Mouse (Mus musculus) MEL (cell line): ENCODE results near the gene Tmem131. TPM values are rescaled to one million over a fixed set of nuclear protein-coding genes. Genes with fewer than 3 reads are reported as not detected.

Source experiments
- DNase-seq: peaks from one replicate; pipeline ENCODE4 v3.0.0; 2011; ENCODE audit warnings: low read depth, low spot score
- H3K27ac ChIP-seq: 2 replicates; pipeline ENCODE4 v1.5.1; 2012; ENCODE audit warnings: low read depth, mild to moderate bottlenecking, control low read depth, low read length, moderate library complexity; ENCODE audit not compliant: control insufficient read depth
- H3K27me3 ChIP-seq, 2 experiments: fragments of 150-350 bp in 1 of 2; sonication (generic) in 1 of 2; 2 replicates each; pipeline ENCODE4 v1.6.1; 2012; ENCODE audit warnings: low read length in 2 of 2, mild to moderate bottlenecking in 2 of 2, improper control_type of control experiment in 1 of 2, moderate library complexity in 1 of 2; ENCODE audit not compliant: insufficient read depth in 2 of 2, control insufficient read depth in 1 of 2
- H3K36me3 ChIP-seq, 2 experiments: 2 replicates each; pipeline ENCODE4 v1.6.1; 2012 to 2014; ENCODE audit warnings: low read length in 2 of 2, improper control_type of control experiment in 1 of 2, inconsistent platforms in 1 of 2, mild to moderate bottlenecking in 1 of 2; ENCODE audit not compliant: insufficient read depth in 2 of 2, control insufficient read depth in 1 of 2
- H3K4me1 ChIP-seq, 2 experiments: fragments of 150-350 bp in 1 of 2; sonication (generic) in 1 of 2; 2 replicates each; pipeline ENCODE4 v1.6.1; 2012; ENCODE audit warnings: low read length in 2 of 2, improper control_type of control experiment in 1 of 2, mild to moderate bottlenecking in 1 of 2; ENCODE audit not compliant: insufficient read depth in 2 of 2, control insufficient read depth in 1 of 2
- H3K4me3 ChIP-seq, 2 experiments: fragments of 150-350 bp in 1 of 2; sonication (generic) in 1 of 2; 2 replicates each; pipeline ENCODE4 v1.5.1; 2012; ENCODE audit warnings: low read depth in 2 of 2, low read length in 2 of 2, mild to moderate bottlenecking in 2 of 2, moderate library complexity in 2 of 2, control low read depth in 1 of 2, improper control_type of control experiment in 1 of 2; ENCODE audit not compliant: control insufficient read depth in 1 of 2, insufficient read depth in 1 of 2
- H3K79me2 ChIP-seq: 2 replicates; pipeline ENCODE4 v1.6.1; 2012; ENCODE audit warnings: mild to moderate bottlenecking, low read length, moderate library complexity; ENCODE audit not compliant: control insufficient read depth, poor library complexity, insufficient read depth
- H3K9ac ChIP-seq: 2 replicates; pipeline ENCODE4 v1.6.1; 2012; ENCODE audit warnings: low read depth, mild to moderate bottlenecking, control low read depth, low read length, moderate library complexity; ENCODE audit not compliant: control insufficient read depth, poor library complexity, severe bottlenecking
- H3K9me3 ChIP-seq: fragments of 150-350 bp; sonication (generic); replicated peaks from 2 replicates; pipeline ENCODE4 v1.6.1; 2012; ENCODE audit warnings: mild to moderate bottlenecking, low read length, improper control_type of control experiment, moderate library complexity; ENCODE audit not compliant: insufficient read depth
- BHLHE40 ChIP-seq: IDR thresholded peaks from 2 replicates; pipeline ENCODE4 v1.6.1; 2012; ENCODE audit warnings: low read depth, mild to moderate bottlenecking, inconsistent platforms, low read length, improper control_type of control experiment, borderline replicate concordance
- CHD1 ChIP-seq: IDR thresholded peaks from 2 replicates; pipeline ENCODE4 v1.6.1; 2012; ENCODE audit warnings: low read depth, mild to moderate bottlenecking, inconsistent platforms, low read length, improper control_type of control experiment
- CHD2 ChIP-seq: IDR thresholded peaks from 2 replicates; pipeline ENCODE4 v1.6.1; 2011; ENCODE audit warnings: low read length, improper control_type of control experiment
- CTCF ChIP-seq, 3 experiments: IDR thresholded peaks in 2 of 3; conservative IDR thresholded peaks in 1 of 3; 2 replicates each; pipeline ENCODE4 v1.5.1; 2011 to 2012; ENCODE audit warnings: low read length in 3 of 3, low read depth in 2 of 3, mild to moderate bottlenecking in 2 of 3, improper control_type of control experiment in 1 of 3, inconsistent platforms in 1 of 3, mixed read lengths in 1 of 3, moderate library complexity in 1 of 3; ENCODE audit not compliant: control insufficient read depth in 1 of 3, insufficient read depth in 1 of 3, poor library complexity in 1 of 3, severe bottlenecking in 1 of 3
- E2F4 ChIP-seq: IDR thresholded peaks from 2 replicates; pipeline ENCODE4 v1.6.1; 2011; ENCODE audit warnings: low read depth, low read length, improper control_type of control experiment, borderline replicate concordance
- ELF1 ChIP-seq: IDR thresholded peaks from 2 replicates; pipeline ENCODE4 v1.6.1; 2014; ENCODE audit warnings: low read depth, mild to moderate bottlenecking, inconsistent platforms, low read length, improper control_type of control experiment, moderate library complexity
- EP300 ChIP-seq, 2 experiments: IDR thresholded peaks; 2 replicates each; pipeline ENCODE4 v1.6.1; 2011; ENCODE audit warnings: improper control_type of control experiment in 2 of 2, low read length in 2 of 2, low read depth in 1 of 2, mild to moderate bottlenecking in 1 of 2
- ETS1 ChIP-seq: IDR thresholded peaks from 2 replicates; pipeline ENCODE4 v1.6.1; 2012; ENCODE audit warnings: low read depth, mild to moderate bottlenecking, inconsistent platforms, low read length, improper control_type of control experiment, moderate library complexity
- GABPA ChIP-seq: IDR thresholded peaks from 2 replicates; pipeline ENCODE4 v1.6.1; 2012; ENCODE audit warnings: low read depth, mild to moderate bottlenecking, inconsistent platforms, low read length, improper control_type of control experiment, moderate library complexity
- GATA1 ChIP-seq: IDR thresholded peaks from 2 replicates; pipeline ENCODE4 v1.6.1; 2011; ENCODE audit warnings: low read depth, low read length, improper control_type of control experiment
- HCFC1 ChIP-seq: IDR thresholded peaks from 2 replicates; pipeline ENCODE4 v1.6.1; 2012; ENCODE audit warnings: low read depth, mild to moderate bottlenecking, inconsistent platforms, low read length, improper control_type of control experiment, moderate library complexity
- JUND ChIP-seq: IDR thresholded peaks from 2 replicates; pipeline ENCODE4 v1.6.1; 2011; ENCODE audit warnings: low read depth, mild to moderate bottlenecking, improper control_type of control experiment, low read length
- MAFK ChIP-seq: IDR thresholded peaks from 2 replicates; pipeline ENCODE4 v1.6.1; 2011; ENCODE audit warnings: low read depth, mild to moderate bottlenecking, low read length, improper control_type of control experiment, borderline replicate concordance
- MAX ChIP-seq: IDR thresholded peaks from 2 replicates; pipeline ENCODE4 v1.6.1; 2011; ENCODE audit warnings: low read length, improper control_type of control experiment
- MAZ ChIP-seq: IDR thresholded peaks from 2 replicates; pipeline ENCODE4 v1.6.1; 2012; ENCODE audit warnings: low read depth, mild to moderate bottlenecking, inconsistent platforms, low read length, improper control_type of control experiment
- MEF2A ChIP-seq: IDR thresholded peaks from 2 replicates; pipeline ENCODE4 v1.6.1; 2014; ENCODE audit warnings: low read depth, mild to moderate bottlenecking, inconsistent platforms, low read length, improper control_type of control experiment; ENCODE audit not compliant: poor library complexity, insufficient replicate concordance, severe bottlenecking; ENCODE audit errors: extremely low read depth
- MXI1 ChIP-seq: IDR thresholded peaks from 2 replicates; pipeline ENCODE4 v1.6.1; 2011; ENCODE audit warnings: mild to moderate bottlenecking, low read depth, low read length, improper control_type of control experiment
- MYB ChIP-seq: IDR thresholded peaks from 2 replicates; pipeline ENCODE4 v1.6.1; 2011; ENCODE audit warnings: mild to moderate bottlenecking, low read depth, low read length, improper control_type of control experiment
- MYC ChIP-seq: IDR thresholded peaks from 2 replicates; pipeline ENCODE4 v1.6.1; 2011; ENCODE audit warnings: low read depth, mild to moderate bottlenecking, low read length, improper control_type of control experiment, moderate library complexity
- POLR2AphosphoS2 ChIP-seq: IDR thresholded peaks from 2 replicates; pipeline ENCODE4 v1.6.1; 2011; ENCODE audit warnings: low read length, improper control_type of control experiment
- POLR2AphosphoS5 ChIP-seq: IDR thresholded peaks from 2 replicates; pipeline ENCODE4 v1.6.1; 2012; ENCODE audit warnings: low read depth, borderline replicate concordance, mild to moderate bottlenecking, inconsistent platforms, low read length, moderate library complexity, mixed read lengths
- RAD21 ChIP-seq: IDR thresholded peaks from 2 replicates; pipeline ENCODE4 v1.6.1; 2011; ENCODE audit warnings: mild to moderate bottlenecking, low read depth, low read length, improper control_type of control experiment
- RCOR1 ChIP-seq: IDR thresholded peaks from 2 replicates; pipeline ENCODE4 v1.6.1; 2012; ENCODE audit warnings: low read depth, mild to moderate bottlenecking, inconsistent platforms, low read length, improper control_type of control experiment
- SIN3A ChIP-seq: IDR thresholded peaks from 2 replicates; pipeline ENCODE4 v1.6.1; 2012; ENCODE audit warnings: low read length, improper control_type of control experiment, inconsistent platforms
- TAL1 ChIP-seq: IDR thresholded peaks from 2 replicates; pipeline ENCODE4 v1.6.1; 2012; ENCODE audit warnings: mild to moderate bottlenecking, inconsistent platforms, low read length, moderate library complexity, mixed read lengths
- TBP ChIP-seq: IDR thresholded peaks from 2 replicates; pipeline ENCODE4 v1.8.0; 2011; ENCODE audit warnings: low read depth, low read length, improper control_type of control experiment
- TCF12 ChIP-seq: IDR thresholded peaks from 2 replicates; pipeline ENCODE4 v1.6.1; 2014; ENCODE audit warnings: low read depth, mild to moderate bottlenecking, inconsistent platforms, low read length, improper control_type of control experiment, moderate library complexity
- UBTF ChIP-seq: IDR thresholded peaks from 2 replicates; pipeline ENCODE4 v1.6.1; 2012; ENCODE audit warnings: low read depth, mild to moderate bottlenecking, inconsistent platforms, low read length, improper control_type of control experiment, moderate library complexity, borderline replicate concordance; ENCODE audit not compliant: insufficient read depth
- USF2 ChIP-seq, 2 experiments: IDR thresholded peaks; 2 replicates each; pipeline ENCODE4 v1.6.1; 2011 to 2012; ENCODE audit warnings: improper control_type of control experiment in 2 of 2, low read length in 2 of 2, borderline replicate concordance in 1 of 2, inconsistent platforms in 1 of 2, low read depth in 1 of 2, mild to moderate bottlenecking in 1 of 2; ENCODE audit not compliant: insufficient read depth in 1 of 2
- ZC3H11A ChIP-seq: IDR thresholded peaks from 2 replicates; pipeline ENCODE4 v1.6.1; 2012; ENCODE audit warnings: low read depth, mild to moderate bottlenecking, inconsistent platforms, low read length, improper control_type of control experiment
- ZKSCAN1 ChIP-seq: IDR thresholded peaks from 2 replicates; pipeline ENCODE4 v1.6.1; 2012; ENCODE audit warnings: low read depth, mild to moderate bottlenecking, inconsistent platforms, low read length, improper control_type of control experiment, moderate library complexity
- ZMIZ1 ChIP-seq: IDR thresholded peaks from 2 replicates; pipeline ENCODE4 v1.6.1; 2012; ENCODE audit warnings: low read depth, mild to moderate bottlenecking, inconsistent platforms, low read length, improper control_type of control experiment, moderate library complexity
- ZNF384 ChIP-seq: IDR thresholded peaks from 2 replicates; pipeline ENCODE4 v1.6.1; 2012; ENCODE audit warnings: low read depth, mild to moderate bottlenecking, inconsistent platforms, low read length, improper control_type of control experiment
- polyA plus RNA-seq, 2 experiments: library from polyadenylated mRNA; stranded (reverse) in 1 of 2; unstranded in 1 of 2; fragments of >175 nt in 1 of 2; fragments of >200 nt in 1 of 2; gene quantifications; 2 replicates each; pipeline versions ENCODE4 v1.2.1 to v1.2.4; 2012; ENCODE audit warnings: low replicate concordance in 2 of 2, low read depth in 1 of 2; ENCODE audit not compliant: insufficient read length in 2 of 2, insufficient read depth in 1 of 2, missing spikeins in 1 of 2
- total RNA-seq: library from RNA; depleted of rRNA; stranded (reverse); fragments of 300-350 nt; gene quantifications from 2 replicates; pipeline ENCODE4 v1.2.3, GENCODE M21; 2012

Tmem131 gene
- total and polyA plus RNA-seq, 3 experiments: 11.4 to 196 (median 48.8) TPM

- TF ChIP-seq ZKSCAN1 (no peak), CTCF (IDR thresholded peaks at IDR 0.05 in 2 of 3, conservative IDR thresholded peaks at IDR 0.05 in 1 of 3; ENCODE audit: control insufficient read depth in 1 of 3, insufficient read depth in 1 of 3, low read depth in 2 of 3, low read length in 3 of 3, poor library complexity in 1 of 3, severe bottlenecking in 1 of 3) (no peak), GATA1 (peak; percentile 97), SIN3A (peak; percentile 97), TCF12 (peak; percentile 98), TAL1 (peak; percentile 98), ELF1 (peak; percentile 85), E2F4 (no peak), GABPA (no peak), CHD1 (no peak), ZC3H11A (no peak), POLR2AphosphoS5 (no peak), UBTF (no peak), ZNF384 (peak; percentile 61; the same call in 1 of the 2 replicates), EP300 (IDR thresholded peaks at IDR 0.05; ENCODE audit: low read depth in 1 of 2, low read length in 2 of 2) (peak; percentile 96), CHD2 (peak; percentile 54; the same call in 1 of the 2 replicates), TBP (peak; percentile 41; the same call in 1 of the 2 replicates), BHLHE40 (peak; percentile 88), HCFC1 (peak; percentile 59; the same call in 1 of the 2 replicates), POLR2AphosphoS2 (0 out of 2 replicates have a peak, but pooled peaks have one; percentile 37), ETS1 (peak; percentile 94), MAFK (peak; percentile 94), ZMIZ1 (peak; percentile 91), JUND (peak; percentile 90), MYC (peak; percentile 92), USF2 (IDR thresholded peaks at IDR 0.05; ENCODE audit: borderline replicate concordance in 1 of 2, insufficient read depth in 1 of 2, low read depth in 1 of 2, low read length in 2 of 2) (no peak), MEF2A (peak; percentile 80; the same call in 1 of the 2 replicates), MXI1 (peak; percentile 92), RAD21 (no peak; the same call in 1 of the 2 replicates), MYB (peak; percentile 89), MAZ (peak; percentile 88), RCOR1 (peak; percentile 99), MAX (peak; percentile 83)
Observed at GRCm38 (mm10) chr1:36919728-36920127, 23.7 kb downstream of the Tmem131 start.

More at GRCm38 (mm10) chr1:36919728-36920127, 23.7 kb downstream of the Tmem131 start:
- Histone ChIP-seq H3K27ac (peak overlapping the region; percentile 98), H3K4me1 (peaks cover 53 to 75% of the 10 kb centered on the region in 2 experiments), H3K79me2 (peaks cover 34% of the 10 kb centered on the region), H3K9ac (no peak overlapping the region), H3K36me3 (peaks cover 0 to 87% of the 10 kb centered on the region in 2 experiments; a peak in 2 of 4 replicates), H3K9me3 (no peaks in the 10 kb centered on the region), H3K27me3 (no peaks in the 10 kb centered on the region), H3K4me3 (no peak overlapping the region)
- peak; percentile 98 for DNase-seq
